Mouse (Mus musculus): ENCODE results near the gene Dhx34.

Dhx34 gene

DNA sequence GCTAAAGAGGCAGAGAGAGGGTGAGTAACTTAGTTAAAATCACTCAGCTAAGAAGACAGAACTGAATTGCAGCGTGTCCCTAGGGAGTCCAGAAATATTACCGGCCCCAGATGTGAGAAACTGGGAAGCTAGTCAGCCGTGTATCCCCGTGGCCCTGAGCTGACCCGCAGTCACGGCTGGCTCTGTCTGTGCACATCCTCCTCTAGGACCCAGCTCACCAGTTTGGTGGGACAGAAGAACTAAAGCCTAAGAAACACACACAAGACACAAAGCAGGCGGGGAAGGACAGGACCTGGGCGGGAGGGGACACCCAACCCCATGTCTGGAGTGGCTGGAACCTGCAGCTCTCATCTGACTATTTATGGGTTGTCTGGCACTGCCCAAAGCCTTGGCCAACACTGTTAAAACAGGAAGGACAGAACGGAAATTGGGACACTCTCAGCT is 17.7 kb upstream of the Dhx34 start:
- TF ChIP-seq GATA4 (IDR thresholded peaks at IDR 0.05; ENCODE audit: insufficient replicate concordance, low read length) = no peak

- peak; percentile 52; the same call in 1 of the 2 replicates for TF ChIP-seq GATA4 (IDR thresholded peaks at IDR 0.05; ENCODE audit: insufficient replicate concordance, low read length)
Measured at GRCm38 (mm10) chr7:16229869-16230268, 8.0 kb upstream of the Dhx34 start.

DNA sequence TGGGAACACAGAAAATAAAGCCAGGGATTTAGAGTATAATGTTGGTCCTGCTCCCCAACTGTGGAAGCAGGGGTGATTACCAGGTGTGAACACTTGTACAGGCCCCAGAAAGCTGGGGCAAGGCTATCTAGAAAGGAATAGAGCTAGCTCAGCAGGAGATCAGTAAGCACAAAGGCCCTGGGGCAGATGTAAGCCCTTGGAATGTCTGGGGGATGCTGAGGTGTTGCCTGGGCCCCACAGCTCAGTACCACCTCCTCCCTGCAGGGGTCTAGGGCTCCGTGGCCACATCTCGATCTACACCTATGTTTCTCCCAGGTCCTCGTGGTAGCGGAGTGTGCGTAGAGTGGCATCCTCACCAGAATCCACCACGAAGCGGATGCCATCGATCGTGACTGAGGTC is 7.9 kb downstream of the Dhx34 start:
- TF ChIP-seq GATA4 (IDR thresholded peaks at IDR 0.05; ENCODE audit: insufficient replicate concordance, low read length) = no peak

- TF ChIP-seq GATA4 (IDR thresholded peaks at IDR 0.05; ENCODE audit: insufficient replicate concordance, low read length) = no peak
Measured at GRCm38 (mm10) chr7:16213196-16213595, 8.6 kb downstream of the Dhx34 start.

DNA sequence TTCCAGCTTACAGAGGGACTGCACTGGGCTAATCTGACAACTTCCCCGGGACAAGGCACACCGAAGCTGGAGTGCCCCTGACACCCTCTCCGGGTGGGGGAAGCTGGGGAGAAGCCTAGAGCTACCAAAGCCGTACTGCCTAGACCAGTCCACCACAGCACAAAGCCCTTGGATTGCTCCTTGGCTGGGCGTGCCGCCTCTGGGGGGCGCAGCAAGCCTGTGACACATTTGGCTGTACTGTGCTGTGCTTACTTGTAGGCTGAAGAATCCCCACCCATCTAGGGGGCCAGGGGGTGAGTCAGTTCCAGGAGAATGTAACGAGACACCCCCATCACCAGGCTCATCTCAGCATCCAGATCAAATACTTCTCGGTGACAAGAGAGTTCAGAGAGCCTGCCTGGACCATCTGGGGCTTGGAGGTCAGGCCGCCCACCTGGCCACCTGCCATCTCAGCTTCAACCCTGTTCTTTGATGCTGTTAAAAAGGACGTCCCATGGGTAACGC is 10.9 kb downstream of the Dhx34 start:
- TF ChIP-seq GATA4 (IDR thresholded peaks at IDR 0.05; ENCODE audit: insufficient replicate concordance, low read length) = no peak

- TF ChIP-seq GATA4 (IDR thresholded peaks at IDR 0.05; ENCODE audit: insufficient replicate concordance, low read length) = no peak
Measured at GRCm38 (mm10) chr7:16208781-16209665, 12.8 kb downstream of the Dhx34 start.

- no peak for TF ChIP-seq GATA4 (IDR thresholded peaks at IDR 0.05; ENCODE audit: insufficient replicate concordance, low read length)
Measured at GRCm38 (mm10) chr7:16207496-16207895, 14.3 kb downstream of the Dhx34 start.

GRCm38 (mm10) chr7:16207076-16207475 is 14.8 kb downstream of the Dhx34 start:
- TF ChIP-seq GATA4 (IDR thresholded peaks at IDR 0.05; ENCODE audit: insufficient replicate concordance, low read length) = no peak

- TF ChIP-seq GATA4 (IDR thresholded peaks at IDR 0.05; ENCODE audit: insufficient replicate concordance, low read length) = no peak
Measured at GRCm38 (mm10) chr7:16204791-16205190, 17.0 kb downstream of the Dhx34 start.

DNA sequence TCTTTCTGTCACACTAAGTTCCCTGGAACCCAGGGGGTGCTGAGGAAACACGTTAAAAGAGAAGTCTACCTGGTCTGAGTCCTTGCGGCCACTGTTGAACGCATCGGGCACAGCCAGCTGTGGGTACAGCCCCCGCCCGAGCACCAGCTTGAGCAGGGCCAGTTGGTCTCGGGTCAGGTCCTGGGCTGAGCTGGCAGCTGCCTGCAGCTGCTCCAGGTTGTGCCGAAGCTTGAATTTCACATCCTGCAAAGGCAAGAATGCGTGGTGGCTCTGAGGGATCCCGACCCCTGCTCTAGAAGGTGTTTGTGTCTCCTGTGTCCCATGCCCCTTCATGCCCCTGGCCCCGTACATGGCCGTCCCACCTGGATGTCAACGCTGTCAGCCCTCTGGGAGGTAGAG is 18.3 kb downstream of the Dhx34 start:
- TF ChIP-seq GATA4 (IDR thresholded peaks at IDR 0.05; ENCODE audit: insufficient replicate concordance, low read length) = no peak

DNA sequence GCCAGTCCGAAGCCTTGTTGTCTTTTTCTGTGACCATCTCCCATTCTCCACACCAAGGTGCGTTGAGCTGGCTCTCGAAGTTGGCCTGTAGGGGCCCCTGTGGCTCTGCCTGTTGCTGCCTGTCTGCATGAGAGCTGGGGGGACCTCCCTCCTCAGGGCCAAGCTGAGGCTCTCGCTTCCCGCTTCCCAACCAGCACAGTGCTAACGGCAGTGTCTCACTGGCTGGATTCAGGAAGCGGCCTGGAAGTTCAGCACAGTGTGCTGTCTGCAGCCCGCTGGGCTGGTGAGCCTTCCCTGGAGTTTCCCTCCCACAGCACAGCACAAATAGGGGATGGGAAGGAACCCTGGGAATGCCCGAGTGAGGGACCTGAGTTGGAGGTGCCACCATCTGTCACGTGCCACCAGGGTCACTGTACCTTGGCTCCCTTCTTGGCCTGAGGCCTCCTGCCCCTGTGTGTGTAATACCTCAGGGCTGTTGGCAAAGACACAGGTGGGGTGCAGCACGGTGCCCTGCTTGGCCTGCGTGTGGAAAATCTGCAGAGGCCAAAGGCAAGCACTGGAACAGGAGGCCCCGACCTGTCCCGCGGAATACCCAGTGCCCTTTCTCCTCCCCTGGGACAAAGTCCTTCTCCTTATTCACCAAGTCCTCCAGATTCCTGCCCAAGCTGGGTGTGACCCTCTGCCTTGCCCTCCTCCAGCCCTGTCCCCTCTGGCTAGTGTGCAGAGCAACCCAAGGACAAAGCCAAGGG is 18.9 kb downstream of the Dhx34 start:
- TF ChIP-seq GATA4 (IDR thresholded peaks at IDR 0.05; ENCODE audit: insufficient replicate concordance, low read length) = no peak

DNA sequence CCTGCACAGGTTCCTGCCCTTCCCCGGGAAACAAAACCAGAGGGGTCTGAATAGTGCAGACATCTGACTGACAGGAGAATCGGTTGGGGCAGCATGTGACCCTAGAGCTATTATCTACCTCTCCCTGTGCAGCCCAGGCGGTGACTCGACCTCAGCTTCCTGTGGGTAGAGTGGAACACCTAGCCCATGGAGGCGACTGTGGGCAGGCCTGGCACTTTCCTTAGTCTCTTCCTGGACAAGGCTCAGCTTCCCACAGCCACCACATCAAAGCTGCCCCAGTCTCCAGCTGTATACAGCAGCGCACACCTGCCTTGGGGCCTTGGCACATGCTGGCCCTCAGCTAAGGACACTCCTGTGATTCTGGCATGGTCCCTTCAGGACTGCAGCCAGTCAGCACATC is 20.7 kb downstream of the Dhx34 start:
- no peak for TF ChIP-seq GATA4 (IDR thresholded peaks at IDR 0.05; ENCODE audit: insufficient replicate concordance, low read length)

DNA sequence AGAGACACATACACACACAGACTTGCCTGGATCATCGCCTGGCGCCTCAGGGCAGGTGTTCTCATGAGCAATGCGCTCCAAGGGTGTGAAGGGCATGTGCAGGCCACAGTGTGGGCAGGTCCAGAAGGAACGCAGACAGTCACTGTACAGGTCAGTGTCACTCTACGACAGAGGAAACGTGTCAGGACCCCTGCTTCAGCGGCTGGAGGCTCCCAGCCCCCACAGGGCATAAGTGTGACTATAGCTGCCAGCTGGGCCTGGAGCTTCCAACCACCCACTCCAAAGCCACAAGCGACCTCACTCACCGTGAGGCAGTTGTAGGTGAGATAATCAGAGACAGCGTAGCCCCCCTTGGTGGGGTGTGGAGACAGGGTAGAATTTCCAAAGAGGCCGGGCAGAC is 23.3 kb downstream of the Dhx34 start:
- TF ChIP-seq GATA4 (IDR thresholded peaks at IDR 0.05; ENCODE audit: insufficient replicate concordance, low read length) = no peak

- no peak for TF ChIP-seq GATA4 (IDR thresholded peaks at IDR 0.05; ENCODE audit: insufficient replicate concordance, low read length)
Measured at GRCm38 (mm10) chr7:16197166-16197565, 24.7 kb downstream of the Dhx34 start.

DNA sequence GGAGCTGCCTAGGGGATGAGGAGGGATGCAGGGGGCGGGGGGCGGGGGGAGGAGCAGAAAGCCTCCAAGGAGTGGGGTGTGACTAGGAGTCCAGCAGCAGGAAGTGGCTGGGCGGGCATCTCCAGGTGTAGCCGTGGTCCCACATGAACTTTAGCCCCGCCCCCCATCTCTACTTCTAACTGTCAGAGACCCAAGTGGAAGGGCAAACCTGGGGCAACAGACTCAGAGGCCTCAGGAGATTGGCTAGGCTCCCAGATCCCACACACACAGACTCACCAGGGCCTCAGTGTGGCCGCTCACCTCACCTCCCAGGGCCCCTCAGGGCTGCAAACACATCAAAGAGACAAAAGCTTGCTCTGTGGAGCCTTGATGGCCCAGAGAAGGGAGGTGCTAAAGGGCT is 25.2 kb downstream of the Dhx34 start:
- TF ChIP-seq GATA4 (IDR thresholded peaks at IDR 0.05; ENCODE audit: insufficient replicate concordance, low read length) = no peak

DNA sequence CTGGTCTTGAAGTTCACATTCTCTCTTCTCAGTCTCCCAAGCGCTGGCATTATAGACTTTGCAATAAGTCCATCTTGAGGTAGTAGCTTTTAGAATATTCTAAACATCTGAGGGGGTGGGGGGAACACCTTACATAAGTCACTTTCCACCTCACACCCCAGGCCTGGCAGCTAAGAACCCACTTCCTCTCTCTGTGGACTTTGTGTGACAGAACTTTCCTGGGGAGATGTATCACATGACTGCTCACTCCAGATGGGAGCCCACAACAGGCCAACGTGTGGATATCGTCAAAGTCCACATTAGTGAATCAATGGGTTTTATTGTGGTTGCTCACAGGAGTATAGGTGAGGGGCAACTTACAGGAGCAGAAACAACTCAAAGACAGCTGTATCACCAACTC is 28.1 kb downstream of the Dhx34 start:
- no peak for TF ChIP-seq GATA4 (IDR thresholded peaks at IDR 0.05; ENCODE audit: insufficient replicate concordance, low read length)

Measured in liver, adult (tissue).